16 mouse cellular contexts compared by ENCODE assay signal in the genomic region with DNA sequence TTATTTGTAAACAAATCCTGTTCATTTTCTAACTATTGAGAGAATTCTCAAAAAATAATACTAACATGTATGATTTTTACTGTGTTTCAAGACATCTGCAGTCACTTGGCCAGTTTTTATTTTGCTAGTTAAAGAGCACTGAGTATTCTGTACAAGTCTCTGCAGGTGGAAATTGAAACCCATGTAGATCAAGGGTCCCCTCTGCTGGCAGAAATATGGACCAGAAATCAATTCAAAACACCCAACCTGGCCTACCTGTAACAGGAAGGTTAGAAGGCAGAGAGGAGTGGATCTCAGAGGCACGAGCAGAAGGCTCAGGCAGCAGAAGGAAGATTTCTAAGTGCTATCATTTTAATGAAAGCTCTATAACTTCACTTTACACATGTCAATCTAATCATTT.
DNase-seq lines count a peak whose midpoint lies in the region; ATAC-seq and TF ChIP-seq lines count a peak whose summit lies in the region.
"Had no signal": no experiment of that assay in that cellular context is flagged by ENCODE, and none has a peak within 500 bp of the region (broad histone marks: within the 10 kb centered on the region; RNA-seq: fewer than 3 reads in every experiment).

No protein-coding gene starts in this region.

- no peak overlapping the region for H3K4me3 ChIP-seq in forebrain, postnatal 0 days (ENCODE audit: low read depth, low read length)
- H3K4me3 ChIP-seq in forebrain, embryonic 10.5 days, result no peak overlapping the region
- H3K4me3 ChIP-seq in limb, embryonic 11.5 days (ENCODE audit: low read depth, low read length), result no peak overlapping the region
- no peak overlapping the region for H3K4me3 ChIP-seq in limb, embryonic 10.5 days
- H3K4me3 ChIP-seq in embryonic facial prominence, embryonic 14.5 days (ENCODE audit: low read depth, low read length), result no peak overlapping the region
- H3K4me3 ChIP-seq: embryonic facial prominence, embryonic 15.5 days had no signal

- ATAC-seq in forebrain, postnatal 0 days, result no peak
- ATAC-seq in limb, embryonic 11.5 days (ENCODE audit: insufficient number of reproducible peaks, low FRiP score, low TSS enrichment, low read depth), result no peak
- ATAC-seq in embryonic facial prominence, embryonic 14.5 days (ENCODE audit: low read depth), result no peak
- ATAC-seq in inflammation-experienced regulatory T-cells, adult 6 months, result no peak

- no peak for DNase-seq in forebrain, postnatal 0 days
- DNase-seq in forebrain, embryonic 10.5 days (ENCODE audit: extremely low spot score, low spot score), result no peak
- peak; percentile 29 for DNase-seq in limb, embryonic 11.5 days (ENCODE audit: low spot score)
- DNase-seq in limb, embryonic 10.5 days (ENCODE audit: low spot score), result no peak
- DNase-seq in NIH3T3 (ENCODE audit: low read depth), result peak; percentile 49
- DNase-seq in embryonic facial prominence, embryonic 14.5 days (ENCODE audit: low spot score), result peak; percentile 41
- DNase-seq: adrenal gland, postnatal 25 days; gastrocnemius, postnatal 10 days; heart, adult 18-20 months; heart, postnatal 36 days; kidney, adult 8-10 months; kidney, postnatal 4 days; liver; retina, postnatal 1 day had no signal

- no peaks in the 10 kb centered on the region for H3K4me1 ChIP-seq in forebrain, postnatal 0 days (ENCODE audit: insufficient read depth)
- no peaks in the 10 kb centered on the region for H3K4me1 ChIP-seq in forebrain, embryonic 10.5 days
- no peaks in the 10 kb centered on the region for H3K4me1 ChIP-seq in limb, embryonic 11.5 days (ENCODE audit: control insufficient read depth, insufficient read depth, low read length)
- H3K4me1 ChIP-seq in limb, embryonic 10.5 days, result no peaks in the 10 kb centered on the region
- H3K4me1 ChIP-seq in embryonic facial prominence, embryonic 14.5 days (ENCODE audit: control insufficient read depth, insufficient read depth, low read length), result no peaks in the 10 kb centered on the region
- H3K4me1 ChIP-seq: embryonic facial prominence, embryonic 15.5 days had no signal

- no peaks in the 10 kb centered on the region for H3K36me3 ChIP-seq in forebrain, postnatal 0 days (ENCODE audit: insufficient read depth)
- H3K36me3 ChIP-seq in forebrain, embryonic 10.5 days (replicated peaks), result no peaks in the 10 kb centered on the region
- H3K36me3 ChIP-seq in limb, embryonic 11.5 days (ENCODE audit: control insufficient read depth, insufficient read depth, low read length), result no peaks in the 10 kb centered on the region
- no peaks in the 10 kb centered on the region for H3K36me3 ChIP-seq in limb, embryonic 10.5 days
- H3K36me3 ChIP-seq in embryonic facial prominence, embryonic 14.5 days (ENCODE audit: control insufficient read depth, insufficient read depth, low read length), result no peaks in the 10 kb centered on the region
- H3K36me3 ChIP-seq: embryonic facial prominence, embryonic 15.5 days had no signal

- no peaks in the 10 kb centered on the region for H3K27me3 ChIP-seq in forebrain, postnatal 0 days (ENCODE audit: insufficient read depth, low read length)
- no peaks in the 10 kb centered on the region for H3K27me3 ChIP-seq in forebrain, embryonic 10.5 days (ENCODE audit: poor library complexity, severe bottlenecking)
- H3K27me3 ChIP-seq in limb, embryonic 11.5 days (ENCODE audit: control insufficient read depth, insufficient read depth, low read length), result no peaks in the 10 kb centered on the region
- H3K27me3 ChIP-seq in limb, embryonic 10.5 days (ENCODE audit: low read depth, poor library complexity, severe bottlenecking), result no peaks in the 10 kb centered on the region
- no peaks in the 10 kb centered on the region for H3K27me3 ChIP-seq in embryonic facial prominence, embryonic 14.5 days (replicated peaks; ENCODE audit: control insufficient read depth, insufficient read depth, low read length)
- H3K27me3 ChIP-seq: embryonic facial prominence, embryonic 15.5 days had no signal

- WGBS in forebrain, postnatal 0 days, result 55% methylated on average over 1 of the region's 1 CpGs
- WGBS in forebrain, embryonic 10.5 days, result 64% methylated on average over 1 of the region's 1 CpGs
- 59% methylated on average over 1 of the region's 1 CpGs for WGBS in limb, embryonic 11.5 days
- 70% methylated on average over 1 of the region's 1 CpGs for WGBS in limb, embryonic 10.5 days
- 45% methylated on average over 1 of the region's 1 CpGs for WGBS in embryonic facial prominence, embryonic 14.5 days

- H3K27ac ChIP-seq in forebrain, postnatal 0 days (ENCODE audit: low read depth, low read length), result no peak overlapping the region
- H3K27ac ChIP-seq in forebrain, embryonic 10.5 days, result no peak overlapping the region
- H3K27ac ChIP-seq in limb, embryonic 11.5 days (replicated peaks; ENCODE audit: low read depth, low read length), result no peak overlapping the region
- H3K27ac ChIP-seq in limb, embryonic 10.5 days, result no peak overlapping the region
- no peak overlapping the region for H3K27ac ChIP-seq in embryonic facial prominence, embryonic 14.5 days (replicated peaks; ENCODE audit: low read depth, low read length)
- H3K27ac ChIP-seq: embryonic facial prominence, embryonic 15.5 days had no signal

- H3K4me2 ChIP-seq in forebrain, postnatal 0 days (ENCODE audit: low read depth), result no peak overlapping the region
- H3K4me2 ChIP-seq in limb, embryonic 11.5 days (ENCODE audit: low read depth, severe bottlenecking), result no peak overlapping the region
- H3K4me2 ChIP-seq in embryonic facial prominence, embryonic 14.5 days (ENCODE audit: low read depth, low read length), result no peak overlapping the region
- H3K4me2 ChIP-seq: embryonic facial prominence, embryonic 15.5 days had no signal

- H3K9ac ChIP-seq in forebrain, postnatal 0 days, result no peak overlapping the region
- H3K9ac ChIP-seq in limb, embryonic 11.5 days (ENCODE audit: low read length), result no peak overlapping the region
- H3K9ac ChIP-seq in embryonic facial prominence, embryonic 14.5 days (ENCODE audit: low read depth, low read length), result no peak overlapping the region
- H3K9ac ChIP-seq: embryonic facial prominence, embryonic 15.5 days had no signal

- TF ChIP-seq CTCF in forebrain, postnatal 0 days (IDR thresholded peaks at IDR 0.05; ENCODE audit: low read depth), result peak; percentile 28; the same call in 1 of the 2 replicates

- H3K9me3 ChIP-seq in forebrain, postnatal 0 days (ENCODE audit: low read length), result no peaks in the 10 kb centered on the region
- H3K9me3 ChIP-seq in forebrain, embryonic 10.5 days, result no peaks in the 10 kb centered on the region
- H3K9me3 ChIP-seq in limb, embryonic 11.5 days (ENCODE audit: control insufficient read depth, low read length), result no peaks in the 10 kb centered on the region
- no peaks in the 10 kb centered on the region for H3K9me3 ChIP-seq in limb, embryonic 10.5 days (replicated peaks)
- H3K9me3 ChIP-seq in embryonic facial prominence, embryonic 14.5 days (ENCODE audit: control insufficient read depth, low read length), result no peaks in the 10 kb centered on the region
- H3K9me3 ChIP-seq: embryonic facial prominence, embryonic 15.5 days had no signal

Comparison
In these comparisons a context has a peak if more than half of its experiments do, and no peak if none do; other contexts are left out.
1. DNase-seq: peak in limb, embryonic 11.5 days (single experiment), NIH3T3 (single experiment) and embryonic facial prominence, embryonic 14.5 days (single experiment); none in forebrain, postnatal 0 days (single experiment), forebrain, embryonic 10.5 days (single experiment) and limb, embryonic 10.5 days (single experiment).